Mouse (Mus musculus): ENCODE results near the gene Kcnk15.

GRCm38 (mm10) chr2:163831163-163831562 lies 22.3 kb upstream of the Kcnk15 start:
- TF ChIP-seq CTCF (IDR thresholded peaks at IDR 0.05; ENCODE audit: extremely low read depth, insufficient read depth, low read length) (no peak), POLR2A (IDR thresholded peaks at IDR 0.05; ENCODE audit: extremely low read depth, insufficient read depth, low read length) (no peak)
